Mouse (Mus musculus): ENCODE data around the gene Mypn. TPM values are rescaled to one million over a fixed set of nuclear protein-coding genes. Genes with fewer than 3 reads are reported as not detected.

The Mypn gene
- polyA plus RNA-seq, 1 experiment from 2014 or later, result 1.1 TPM

GRCm38 (mm10) chr10:63165752-63166412 is 37.9 kb downstream of the Mypn start:
- H3K9me3 ChIP-seq (ENCODE audit: control insufficient read depth, low read length), result no peaks in the 10 kb centered on the region
- WGBS, result 87% methylated on average over 16 of the region's 16 CpGs
- H3K36me3 ChIP-seq (ENCODE audit: control insufficient read depth, insufficient read depth, low read length), result no peaks in the 10 kb centered on the region
- no peak overlapping the region for H3K4me2 ChIP-seq (ENCODE audit: low read depth, low read length)
- H3K27ac ChIP-seq (ENCODE audit: low read depth, low read length), result no peak overlapping the region
- no peaks in the 10 kb centered on the region for H3K4me1 ChIP-seq (ENCODE audit: control insufficient read depth, insufficient read depth, low read length)
- H3K9ac ChIP-seq (replicated peaks; ENCODE audit: low read depth, low read length), result no peak overlapping the region
- H3K27me3 ChIP-seq (ENCODE audit: control insufficient read depth, insufficient read depth, low read length), result no peaks in the 10 kb centered on the region
- H3K4me3 ChIP-seq (ENCODE audit: low read depth, low read length), result no peak overlapping the region
- no peak for ATAC-seq (ENCODE audit: low read depth)

DNA sequence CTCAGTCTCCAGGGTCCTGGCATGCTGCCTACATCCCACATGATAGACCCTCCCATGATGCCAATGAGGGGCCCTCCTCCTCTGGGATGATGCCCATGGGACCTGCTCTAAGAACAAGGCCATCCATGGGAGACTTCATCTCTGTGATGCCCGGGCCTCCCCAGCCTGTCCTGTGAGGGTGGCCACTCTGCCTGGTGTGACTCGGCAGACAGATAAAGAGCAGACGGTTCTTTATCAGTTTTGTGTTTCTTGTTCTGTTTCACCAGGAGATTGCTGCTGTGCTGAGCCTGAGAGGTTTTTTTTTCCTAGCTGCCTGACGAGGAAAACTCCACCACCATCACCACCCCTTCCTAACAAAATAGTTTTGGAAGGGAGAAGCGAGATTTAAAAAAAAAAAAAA is 42.5 kb downstream of the Mypn start:
- ATAC-seq (ENCODE audit: low read depth), result no peak
- Histone ChIP-seq H3K4me3 (ENCODE audit: low read depth, low read length) (no peak overlapping the region), H3K4me1 (ENCODE audit: control insufficient read depth, insufficient read depth, low read length) (no peaks in the 10 kb centered on the region), H3K27ac (ENCODE audit: low read depth, low read length) (no peak overlapping the region), H3K4me2 (ENCODE audit: low read depth, low read length) (no peak overlapping the region), H3K9ac (replicated peaks; ENCODE audit: low read depth, low read length) (no peak overlapping the region), H3K27me3 (ENCODE audit: control insufficient read depth, insufficient read depth, low read length) (no peaks in the 10 kb centered on the region), H3K36me3 (ENCODE audit: control insufficient read depth, insufficient read depth, low read length) (no peaks in the 10 kb centered on the region), H3K9me3 (ENCODE audit: control insufficient read depth, low read length) (no peaks in the 10 kb centered on the region)
- WGBS, result 82% methylated on average over 5 of the region's 5 CpGs

DNA sequence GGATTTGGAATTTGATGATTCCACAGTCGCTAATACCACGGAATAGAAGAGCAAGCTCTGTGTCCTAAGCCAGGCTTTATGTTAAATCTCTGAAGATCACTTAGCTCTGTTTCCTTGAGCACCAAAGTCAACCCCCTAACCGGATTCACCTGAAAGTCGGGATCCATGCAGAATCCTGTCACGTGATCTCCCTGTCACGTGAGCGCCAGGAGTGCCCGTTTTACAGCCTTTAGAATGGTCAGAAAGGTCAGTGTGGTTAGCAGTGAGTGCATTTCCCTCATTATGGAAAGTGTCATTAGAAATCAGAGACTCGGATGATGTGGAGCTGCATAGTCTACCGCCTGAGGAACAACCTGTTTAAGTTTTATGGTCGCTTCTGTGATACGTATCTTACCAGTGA is 43.1 kb downstream of the Mypn start:
- no peak overlapping the region for H3K4me3 ChIP-seq (ENCODE audit: low read depth, low read length)
- ATAC-seq (ENCODE audit: low read depth), result no peak
- no peaks in the 10 kb centered on the region for H3K4me1 ChIP-seq (ENCODE audit: control insufficient read depth, insufficient read depth, low read length)
- H3K9me3 ChIP-seq (ENCODE audit: control insufficient read depth, low read length), result no peaks in the 10 kb centered on the region
- H3K27ac ChIP-seq (ENCODE audit: low read depth, low read length), result no peak overlapping the region
- no peaks in the 10 kb centered on the region for H3K27me3 ChIP-seq (ENCODE audit: control insufficient read depth, insufficient read depth, low read length)
- no peak overlapping the region for H3K9ac ChIP-seq (replicated peaks; ENCODE audit: low read depth, low read length)
- H3K36me3 ChIP-seq (ENCODE audit: control insufficient read depth, insufficient read depth, low read length), result no peaks in the 10 kb centered on the region
- H3K4me2 ChIP-seq (ENCODE audit: low read depth, low read length), result no peak overlapping the region
- WGBS, result 76% methylated on average over 12 of the region's 12 CpGs

DNA sequence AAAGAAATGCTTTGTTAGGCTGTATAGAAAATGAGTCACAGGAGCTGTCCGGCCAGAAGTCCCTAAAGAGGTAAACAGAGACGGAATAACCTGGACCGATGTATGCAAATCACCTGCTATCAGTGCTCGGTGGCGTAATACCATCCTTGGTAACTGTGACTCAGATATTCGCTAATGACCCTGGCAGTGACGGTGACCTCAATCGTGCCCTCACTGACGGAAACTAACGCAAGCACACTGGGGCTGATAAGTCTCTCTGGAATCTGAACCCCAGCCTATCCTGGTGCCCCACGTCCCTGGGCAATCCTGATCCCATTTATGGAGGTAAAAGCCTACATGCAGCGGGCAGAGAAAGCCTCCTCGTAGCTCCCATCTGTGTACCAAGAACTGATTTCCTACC is 45.6 kb downstream of the Mypn start:
- Histone ChIP-seq H3K27me3 (ENCODE audit: control insufficient read depth, insufficient read depth, low read length) (no peaks in the 10 kb centered on the region), H3K4me1 (ENCODE audit: control insufficient read depth, insufficient read depth, low read length) (no peaks in the 10 kb centered on the region), H3K4me2 (ENCODE audit: low read depth, low read length) (no peak overlapping the region), H3K4me3 (ENCODE audit: low read depth, low read length) (no peak overlapping the region), H3K36me3 (ENCODE audit: control insufficient read depth, insufficient read depth, low read length) (no peaks in the 10 kb centered on the region), H3K9me3 (ENCODE audit: control insufficient read depth, low read length) (no peaks in the 10 kb centered on the region), H3K27ac (ENCODE audit: low read depth, low read length) (no peak overlapping the region), H3K9ac (replicated peaks; ENCODE audit: low read depth, low read length) (no peak overlapping the region)
- no peak for ATAC-seq (ENCODE audit: low read depth)
- 80% methylated on average over 13 of the region's 13 CpGs for WGBS

- Histone ChIP-seq H3K36me3 (ENCODE audit: control insufficient read depth, insufficient read depth, low read length) (no peaks in the 10 kb centered on the region), H3K9me3 (ENCODE audit: control insufficient read depth, low read length) (no peaks in the 10 kb centered on the region), H3K27me3 (ENCODE audit: control insufficient read depth, insufficient read depth, low read length) (no peaks in the 10 kb centered on the region), H3K4me2 (ENCODE audit: low read depth, low read length) (no peak overlapping the region), H3K27ac (ENCODE audit: low read depth, low read length) (no peak overlapping the region), H3K4me3 (ENCODE audit: low read depth, low read length) (no peak overlapping the region), H3K9ac (replicated peaks; ENCODE audit: low read depth, low read length) (no peak overlapping the region), H3K4me1 (ENCODE audit: control insufficient read depth, insufficient read depth, low read length) (no peaks in the 10 kb centered on the region)
- ATAC-seq (ENCODE audit: low read depth), result no peak
- WGBS, result 84% methylated on average over 4 of the region's 4 CpGs
Observed at GRCm38 (mm10) chr10:63157491-63157890, 46.3 kb downstream of the Mypn start.

DNA sequence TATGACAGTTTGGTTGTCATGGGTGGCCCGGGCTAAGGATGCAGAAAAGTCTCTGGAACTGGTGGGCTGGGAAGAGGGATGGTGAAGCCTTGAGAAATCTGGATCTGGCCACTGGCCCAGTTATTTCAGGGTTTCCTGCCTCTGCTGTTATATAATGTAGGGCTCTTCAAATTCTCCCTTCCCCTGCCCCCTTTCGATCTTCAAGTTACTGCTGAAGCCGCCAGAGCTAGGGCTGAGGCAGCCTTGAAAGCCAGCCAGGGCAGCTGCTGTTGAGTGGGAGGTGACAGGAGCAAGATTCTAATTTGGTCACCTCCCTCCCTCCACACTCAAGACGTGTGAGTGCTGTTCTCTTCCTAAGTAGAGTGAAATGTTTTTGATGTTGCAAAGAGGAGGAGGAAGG is 46.8 kb downstream of the Mypn start:
- H3K27ac ChIP-seq (ENCODE audit: low read depth, low read length), result no peak overlapping the region
- H3K9ac ChIP-seq (replicated peaks; ENCODE audit: low read depth, low read length), result no peak overlapping the region
- no peaks in the 10 kb centered on the region for H3K4me1 ChIP-seq (ENCODE audit: control insufficient read depth, insufficient read depth, low read length)
- H3K27me3 ChIP-seq (ENCODE audit: control insufficient read depth, insufficient read depth, low read length), result no peaks in the 10 kb centered on the region
- no peak overlapping the region for H3K4me3 ChIP-seq (ENCODE audit: low read depth, low read length)
- no peak for ATAC-seq (ENCODE audit: low read depth)
- no peaks in the 10 kb centered on the region for H3K36me3 ChIP-seq (ENCODE audit: control insufficient read depth, insufficient read depth, low read length)
- 72% methylated on average over 4 of the region's 4 CpGs for WGBS
- no peaks in the 10 kb centered on the region for H3K9me3 ChIP-seq (ENCODE audit: control insufficient read depth, low read length)
- no peak overlapping the region for H3K4me2 ChIP-seq (ENCODE audit: low read depth, low read length)

DNA sequence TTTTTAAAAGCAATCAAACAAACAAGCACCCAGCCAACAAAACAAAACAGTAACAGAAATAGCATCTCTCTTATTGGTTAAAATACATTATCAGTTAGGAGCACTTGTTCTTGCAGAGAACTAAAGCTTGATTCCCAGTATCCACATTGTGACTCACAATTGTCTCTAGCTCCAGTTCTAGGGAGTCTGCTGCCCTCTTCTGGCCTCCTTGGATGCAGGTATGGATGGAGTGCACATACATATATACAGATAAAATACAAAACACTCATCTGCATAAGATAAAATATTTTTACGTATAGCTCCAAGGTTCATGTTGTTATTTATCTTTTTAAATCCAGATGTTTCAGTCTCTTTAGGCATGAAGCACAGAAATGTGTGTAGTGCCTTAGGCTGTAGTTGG is 47.4 kb downstream of the Mypn start:
- no peak overlapping the region for H3K4me3 ChIP-seq (ENCODE audit: low read depth, low read length)
- H3K9me3 ChIP-seq (ENCODE audit: control insufficient read depth, low read length), result no peaks in the 10 kb centered on the region
- no peaks in the 10 kb centered on the region for H3K36me3 ChIP-seq (ENCODE audit: control insufficient read depth, insufficient read depth, low read length)
- H3K4me1 ChIP-seq (ENCODE audit: control insufficient read depth, insufficient read depth, low read length), result no peaks in the 10 kb centered on the region
- no peaks in the 10 kb centered on the region for H3K27me3 ChIP-seq (ENCODE audit: control insufficient read depth, insufficient read depth, low read length)
- no peak overlapping the region for H3K27ac ChIP-seq (ENCODE audit: low read depth, low read length)
- no peak for ATAC-seq (ENCODE audit: low read depth)
- H3K9ac ChIP-seq (replicated peaks; ENCODE audit: low read depth, low read length), result no peak overlapping the region
- H3K4me2 ChIP-seq (ENCODE audit: low read depth, low read length), result no peak overlapping the region
- 91% methylated on average over 1 of the region's 1 CpGs for WGBS

DNA sequence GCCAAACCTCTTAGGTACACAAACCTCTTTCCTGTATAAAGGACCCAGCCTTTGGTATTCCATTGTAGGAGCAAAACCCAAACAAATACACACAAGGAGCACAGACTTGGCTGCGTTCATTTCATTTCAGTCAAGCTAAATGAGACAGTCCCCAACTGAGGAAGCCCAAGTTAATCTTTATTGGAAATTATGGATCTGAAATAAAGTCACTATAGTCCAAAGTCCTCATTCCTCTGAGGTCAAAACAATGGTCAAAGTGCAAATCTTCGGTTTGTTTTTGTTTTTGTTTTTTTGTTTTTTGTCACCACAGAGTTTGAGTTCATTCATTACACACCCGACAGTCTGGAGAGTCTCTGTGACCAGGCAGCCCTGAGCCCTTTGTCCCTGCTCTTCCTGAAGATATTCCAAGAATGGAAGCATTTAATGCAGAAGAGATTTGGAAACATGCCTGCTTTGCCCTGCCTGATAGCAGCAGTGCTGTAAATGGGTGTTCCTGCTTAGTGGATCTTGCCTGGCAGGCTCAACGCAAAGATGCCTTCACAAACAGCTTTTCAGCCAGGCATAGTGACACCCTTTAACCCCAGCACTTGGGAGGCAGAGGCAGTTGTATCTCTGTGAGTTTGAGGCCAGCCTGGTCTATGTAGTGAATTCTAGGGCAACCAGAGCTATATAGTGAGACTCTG is 47.9 kb downstream of the Mypn start:
- no peak for ATAC-seq (ENCODE audit: low read depth)
- 85% methylated on average over 4 of the region's 4 CpGs for WGBS
- H3K9me3 ChIP-seq (ENCODE audit: control insufficient read depth, low read length), result no peaks in the 10 kb centered on the region

DNA sequence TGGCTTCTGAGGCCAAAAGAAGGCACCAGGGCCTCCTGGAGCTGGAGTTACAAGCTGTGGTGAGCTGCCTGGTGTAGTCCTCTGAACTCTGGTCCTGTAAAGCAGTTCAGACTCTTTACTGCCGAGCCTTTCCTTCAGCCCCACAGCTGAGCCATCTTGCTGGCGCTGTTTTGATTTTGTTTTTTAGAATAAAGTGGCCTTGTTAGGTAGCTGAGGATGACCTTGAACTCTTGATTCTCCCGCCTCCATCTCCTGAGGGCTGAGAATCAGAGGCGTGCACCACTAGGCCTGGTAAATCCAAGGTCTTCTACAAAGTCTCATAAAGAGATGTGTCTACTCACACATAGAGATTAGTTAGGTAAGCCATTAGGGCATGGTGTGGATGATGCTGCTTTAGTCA is 49.0 kb downstream of the Mypn start:
- Histone ChIP-seq H3K9ac (replicated peaks; ENCODE audit: low read depth, low read length) (no peak overlapping the region), H3K27ac (ENCODE audit: low read depth, low read length) (no peak overlapping the region), H3K4me2 (ENCODE audit: low read depth, low read length) (no peak overlapping the region)

More for the DNA sequence above, 47.9 kb downstream of the Mypn start:
- H3K27ac ChIP-seq (ENCODE audit: low read depth, low read length), result no peak overlapping the region
- H3K4me1 ChIP-seq (ENCODE audit: control insufficient read depth, insufficient read depth, low read length), result no peaks in the 10 kb centered on the region
- H3K27me3 ChIP-seq (ENCODE audit: control insufficient read depth, insufficient read depth, low read length), result no peaks in the 10 kb centered on the region
- H3K36me3 ChIP-seq (ENCODE audit: control insufficient read depth, insufficient read depth, low read length), result no peaks in the 10 kb centered on the region
- H3K4me2 ChIP-seq (ENCODE audit: low read depth, low read length), result no peak overlapping the region
- H3K9ac ChIP-seq (replicated peaks; ENCODE audit: low read depth, low read length), result no peak overlapping the region
- H3K4me3 ChIP-seq (ENCODE audit: low read depth, low read length), result no peak overlapping the region

More for the DNA sequence above, 49.0 kb downstream of the Mypn start:
- no peaks in the 10 kb centered on the region for H3K4me1 ChIP-seq (ENCODE audit: control insufficient read depth, insufficient read depth, low read length)
- no peak overlapping the region for H3K4me3 ChIP-seq (ENCODE audit: low read depth, low read length)
- no peaks in the 10 kb centered on the region for H3K9me3 ChIP-seq (ENCODE audit: control insufficient read depth, low read length)
- no peak for ATAC-seq (ENCODE audit: low read depth)
- H3K27me3 ChIP-seq (ENCODE audit: control insufficient read depth, insufficient read depth, low read length), result no peaks in the 10 kb centered on the region
- no peaks in the 10 kb centered on the region for H3K36me3 ChIP-seq (ENCODE audit: control insufficient read depth, insufficient read depth, low read length)
- WGBS, result 92% methylated on average over 4 of the region's 4 CpGs
